Mouse (Mus musculus) gastrocnemius, adult 8-10 months (tissue): ENCODE results near the gene Gid4. TPM values are rescaled to one million over a fixed set of nuclear protein-coding genes. Genes with fewer than 3 reads are reported as not detected.
A peak's percentile ranks its signal among the peaks of the same experiment; 100 is the strongest.

Experiments
- DNase-seq, 2 experiments: peaks; one replicate each; pipeline ENCODE4 v3.0.0; 2022; ENCODE audit warnings: low spot score in 2 of 2
- total RNA-seq, 4 experiments: library from RNA; stranded (reverse); gene quantifications; 2 replicates each; pipeline ENCODE4 v1.2.4; 2022

Gene Gid4
- 10 to 100 TPM; 72.7 to 86.1 (median 75.5) TPM for total RNA-seq

- peak; percentile 98 to 99 for DNase-seq
Observed at GRCm38 (mm10) chr11:60416963-60417716, at the start of gene Gid4. Gene Gid4 (plus strand): TSS chr11:60417145.

- no peak for DNase-seq
Observed at GRCm38 (mm10) chr11:60367256-60367655, 49.7 kb upstream of the Gid4 start.

- DNase-seq: no peak
Observed at GRCm38 (mm10) chr11:60368909-60369308, 48.0 kb upstream of the Gid4 start.

DNA sequence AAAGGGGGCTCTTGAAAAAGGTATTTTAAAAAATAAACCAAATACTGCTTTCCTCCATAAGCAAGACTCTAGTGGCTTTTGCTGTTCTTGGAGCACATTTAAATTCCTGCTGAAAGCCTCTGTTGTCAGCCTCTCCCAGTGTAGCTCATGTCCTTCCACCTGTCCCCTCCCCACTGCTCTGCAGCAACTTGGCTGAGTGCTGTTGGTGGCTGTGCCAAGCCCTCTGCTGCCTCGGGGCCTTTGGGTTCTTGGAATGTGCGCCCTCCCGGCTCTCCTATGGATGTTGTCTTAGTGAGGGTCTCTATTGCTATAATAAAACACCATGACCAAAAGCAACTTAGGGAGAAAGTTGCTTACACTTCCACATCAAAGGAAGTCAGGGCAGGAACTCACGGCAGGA is 47.5 kb upstream of the Gid4 start:
- DNase-seq: no peak

DNA sequence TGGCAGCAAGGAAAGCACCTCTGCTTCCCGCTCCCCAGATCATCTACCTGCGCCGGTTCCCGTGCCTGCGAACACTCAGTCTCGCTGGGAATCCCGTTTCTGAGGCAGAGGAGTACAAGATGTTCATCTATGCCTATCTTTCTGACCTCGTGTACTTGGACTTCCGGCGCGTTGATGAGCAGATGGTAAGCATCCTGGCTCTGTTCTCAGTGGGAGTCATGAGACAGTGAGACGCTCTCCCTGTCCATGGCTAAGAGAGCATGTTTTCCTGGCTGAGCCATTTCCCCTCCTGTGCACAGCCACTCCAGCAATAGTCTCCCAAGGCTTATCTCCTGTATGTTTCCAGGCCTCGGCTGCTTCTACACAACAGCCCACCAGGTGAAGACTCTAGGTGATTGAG is 46.5 kb upstream of the Gid4 start:
- no peak for DNase-seq

- no peak for DNase-seq
Observed at GRCm38 (mm10) chr11:60374481-60374880, 42.5 kb upstream of the Gid4 start.

DNA sequence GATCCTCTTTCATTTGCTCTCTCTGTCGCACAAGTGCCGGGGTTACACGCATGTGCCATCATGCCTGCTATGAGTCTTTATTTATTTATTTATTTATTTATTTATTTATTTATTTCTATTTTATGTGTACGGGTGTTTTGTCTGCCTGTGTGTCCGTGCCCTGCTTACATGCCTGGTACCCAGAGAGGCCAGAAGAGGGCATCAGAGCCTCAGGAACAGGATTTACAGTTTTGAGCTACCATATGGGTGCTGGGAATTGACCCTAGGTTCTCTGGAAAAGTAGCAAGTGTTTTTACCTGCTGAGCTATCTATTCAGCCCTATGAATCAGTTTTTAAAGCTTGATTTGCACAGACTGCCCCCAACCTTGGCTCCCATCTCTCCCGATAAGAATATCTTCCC is 33.4 kb upstream of the Gid4 start:
- no peak for DNase-seq

- DNase-seq: no peak
Observed at GRCm38 (mm10) chr11:60384762-60385421, 32.1 kb upstream of the Gid4 start.

GRCm38 (mm10) chr11:60385946-60386345 is 31.0 kb upstream of the Gid4 start:
- DNase-seq: no peak

DNA sequence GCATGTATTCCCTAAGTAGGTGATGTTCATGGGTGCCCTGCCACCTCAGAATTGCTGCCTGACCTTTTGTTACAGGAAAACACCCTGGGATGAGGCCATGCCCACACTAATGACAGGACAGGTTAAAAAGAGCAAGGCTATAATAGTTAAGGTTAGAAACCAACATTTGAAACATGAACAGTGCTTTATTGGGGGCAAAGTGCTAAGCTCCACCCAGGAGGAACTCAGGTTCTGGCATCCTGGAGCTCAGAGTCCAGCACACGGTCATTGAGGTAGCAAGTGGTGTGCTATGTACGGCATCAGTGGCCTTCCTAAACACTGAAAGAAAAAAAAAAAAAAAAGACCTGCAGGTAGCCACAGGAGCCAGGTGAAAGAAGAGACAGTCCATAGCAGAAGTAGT is 29.0 kb upstream of the Gid4 start:
- no peak for DNase-seq

GRCm38 (mm10) chr11:60391346-60391745 is 25.6 kb upstream of the Gid4 start:
- no peak for DNase-seq

DNA sequence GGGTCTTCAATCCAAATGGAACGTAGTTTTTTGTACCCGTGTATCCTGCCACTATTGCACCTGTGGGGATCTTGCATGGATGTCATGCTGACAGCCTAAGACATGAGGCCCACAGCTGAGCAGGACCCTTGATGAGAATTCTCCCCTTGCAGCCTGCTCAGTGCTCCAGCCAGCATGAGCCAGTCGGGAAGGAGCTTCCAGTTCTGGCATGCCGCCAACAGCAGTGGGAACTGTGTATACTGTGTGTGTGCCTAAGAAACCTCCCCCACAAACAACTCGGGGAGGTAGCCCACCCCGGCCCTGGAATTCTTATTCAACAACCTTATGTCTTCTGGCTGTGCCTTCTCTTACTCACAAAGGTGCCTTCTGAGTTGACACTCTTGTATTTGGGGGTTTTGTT is 20.4 kb upstream of the Gid4 start:
- DNase-seq: no peak

GRCm38 (mm10) chr11:60397172-60397571 is 19.8 kb upstream of the Gid4 start:
- no peak for DNase-seq

- DNase-seq: no peak
Observed at GRCm38 (mm10) chr11:60406606-60407005, 10.3 kb upstream of the Gid4 start.

GRCm38 (mm10) chr11:60412173-60412572 is 4.8 kb upstream of the Gid4 start:
- DNase-seq: peak; percentile 20 to 24

DNA sequence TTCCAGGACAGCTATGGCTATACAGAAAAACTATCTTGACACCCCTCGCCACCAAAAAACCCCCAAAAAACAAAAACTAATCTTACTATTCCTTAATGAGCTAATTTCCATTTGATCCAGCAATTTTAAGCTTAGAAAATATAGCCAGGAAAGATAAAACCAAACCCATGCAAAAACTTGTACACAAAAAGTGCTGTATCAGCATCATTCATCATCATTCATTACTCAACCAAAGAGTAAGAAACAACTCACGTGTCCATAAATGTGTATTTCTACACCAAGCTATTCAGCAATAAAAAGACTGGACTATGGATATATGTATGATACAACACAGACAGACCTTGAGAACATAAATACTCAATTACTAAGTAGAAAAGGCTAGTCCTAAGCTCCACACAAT is 4.0 kb upstream of the Gid4 start:
- DNase-seq: no peak

DNA sequence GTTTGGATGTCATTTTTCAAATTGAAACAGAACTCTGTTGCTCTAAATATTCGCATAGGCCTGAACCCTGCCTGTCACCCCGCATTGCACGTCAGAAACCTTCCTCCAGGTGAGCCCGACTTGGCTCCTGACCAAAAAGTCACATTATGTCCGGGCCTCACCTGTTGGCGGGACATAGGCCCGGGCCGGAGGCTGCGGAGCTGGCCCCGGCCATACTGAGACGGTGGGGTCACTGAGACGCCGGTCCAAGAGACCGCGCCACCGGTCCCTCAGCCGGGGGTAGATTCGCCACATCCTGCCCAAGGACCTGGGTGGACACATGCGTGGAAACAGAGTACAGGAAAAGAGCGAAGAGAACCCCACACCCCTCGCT is 369 bp upstream of the Gid4 start:
- DNase-seq: no peak

DNA sequence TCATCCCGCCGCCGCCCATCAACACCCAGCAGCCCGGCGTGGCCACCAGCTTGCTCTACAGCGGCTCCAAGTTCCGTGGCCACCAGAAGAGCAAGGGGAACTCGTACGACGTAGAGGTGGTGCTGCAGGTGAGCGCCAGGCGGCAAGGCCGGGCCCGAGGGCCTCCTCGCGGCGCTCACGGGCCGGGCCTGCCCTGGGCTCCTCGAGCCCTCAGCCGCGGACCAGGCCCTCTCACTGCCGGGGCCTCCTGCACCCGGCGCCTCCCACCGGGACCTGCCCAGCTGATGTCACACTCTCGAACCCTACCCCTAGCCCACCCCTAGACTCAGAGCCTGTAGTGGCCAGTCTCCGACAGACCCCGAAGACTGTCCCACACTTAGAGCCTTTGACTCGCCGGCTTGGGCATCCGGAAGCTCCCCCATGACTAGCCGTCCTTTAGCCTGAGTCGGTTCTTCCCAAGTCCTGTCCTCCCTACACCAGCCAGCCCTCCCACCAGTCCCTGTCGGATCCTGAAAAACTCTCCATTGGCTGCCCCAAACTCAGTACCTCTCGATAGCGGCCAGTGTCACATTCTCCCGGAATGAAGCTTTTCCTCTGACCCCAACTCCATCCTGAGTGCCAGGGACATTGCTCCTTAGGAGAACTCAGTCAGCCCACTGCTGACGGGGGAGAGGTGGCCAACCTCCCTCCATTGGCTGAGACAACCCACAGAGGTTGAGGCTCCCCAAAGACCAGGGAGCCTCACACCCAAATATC is 950 bp downstream of the Gid4 start, which contains the start of gene Atpaf2:
Atpaf2 (minus strand) TSS at position 741 of the 756 bp plus-strand sequence.
- DNase-seq: peak; percentile 4 to 16

DNA sequence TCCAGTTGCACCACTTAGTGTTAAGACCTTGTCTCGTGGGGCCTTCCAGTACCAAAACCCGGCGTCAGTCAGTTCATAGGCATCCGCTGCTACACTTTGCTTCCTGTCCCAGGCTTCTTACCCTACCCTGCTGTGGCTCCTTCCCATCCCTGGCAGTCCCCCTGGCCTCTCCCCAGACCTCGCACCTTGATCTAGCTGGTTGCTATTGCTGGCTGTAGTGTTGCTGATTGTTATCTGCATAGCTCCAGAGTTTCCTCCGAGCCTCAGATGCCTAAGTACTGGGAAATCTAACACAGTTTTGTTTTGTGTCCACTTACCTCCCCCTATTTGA is 1.5 kb downstream of the Gid4 start:
- no peak for DNase-seq

DNA sequence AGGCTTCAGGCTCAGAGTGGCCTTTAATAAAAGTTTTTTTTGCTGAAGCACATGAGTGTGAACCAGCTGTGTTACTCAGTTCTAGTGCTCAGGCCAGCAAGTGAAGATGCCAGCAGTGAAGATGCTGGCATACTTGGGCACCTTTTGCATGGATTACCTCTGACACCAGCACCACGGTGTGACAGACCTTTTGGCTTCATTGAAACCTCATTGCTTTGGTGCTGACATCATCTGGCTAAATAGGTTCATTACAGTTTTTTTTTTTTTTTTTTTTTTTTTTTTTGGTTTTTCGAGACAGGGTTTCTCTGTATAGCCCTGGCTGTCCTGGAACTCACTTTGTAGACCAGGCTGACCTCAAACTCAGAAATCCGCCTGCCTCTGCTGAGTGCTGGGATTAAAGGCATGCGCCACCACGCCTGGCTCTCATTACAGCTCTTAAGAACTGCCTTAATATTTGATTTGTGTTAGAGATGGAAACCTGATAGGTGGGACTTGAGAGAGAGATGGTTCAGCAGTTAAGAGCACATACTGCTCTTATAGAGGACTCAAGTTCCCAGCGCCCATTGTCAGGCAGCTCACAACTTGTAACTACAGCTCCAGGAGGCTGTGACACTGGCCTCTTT is 5.2 kb downstream of the Gid4 start:
- no peak for DNase-seq

- no peak for DNase-seq
Observed at GRCm38 (mm10) chr11:60423006-60423405, 6.1 kb downstream of the Gid4 start.

- no peak for DNase-seq
Observed at GRCm38 (mm10) chr11:60426417-60426816, 9.5 kb downstream of the Gid4 start.
